Mouse (Mus musculus): Measurements from ENCODE around the gene Kif4. TPM values are rescaled to one million over a fixed set of nuclear protein-coding genes. Genes with fewer than 3 reads are reported as not detected.

Kif4 gene
- 21.8 TPM for polyA plus RNA-seq (2021)

- ChIA-PET POLR2A (no interaction called here), CTCF (no interaction called here)
- DNase-seq (ENCODE audit: low read depth, low spot score) (no peak), ATAC-seq (no peak)
- TF ChIP-seq CTCF (IDR thresholded peaks at IDR 0.05), result no peak
- in situ Hi-C loops (cut with MboI; ENCODE audit: low pct_unique_long_range_greater_than_20kb), result loop anchor here (10.0 kb wide), 1 partner anchor 109 kb away; no protein-coding TSS in a partner anchor
- H3K27me3 ChIP-seq, result peaks cover 7% of the 10 kb centered on the region
Observed at GRCm38 (mm10) chrX:100625546-100625801, at the start of gene Kif4. Gene Kif4 (plus strand): TSS chrX:100625737.

- POLR2A ChIA-PET, result no interaction called here
- in situ Hi-C loops (cut with MboI; ENCODE audit: low pct_unique_long_range_greater_than_20kb), result no loop called here
- CTCF ChIA-PET, result interaction anchor here (1.1 kb wide), 1 partner anchor 8 kb away, joined by 3 read pairs; no protein-coding TSS in a partner anchor
Observed at GRCm38 (mm10) chrX:100594791-100595190, 30.7 kb upstream of the Kif4 start, which contains the start of gene P2ry4. Gene P2ry4 (minus strand): TSS chrX:100594869.

GRCm38 (mm10) chrX:100597439-100597838 is 28.1 kb upstream of the Kif4 start:
- H3K27me3 ChIP-seq, result peaks cover 46% of the 10 kb centered on the region
- peak; percentile 68 for TF ChIP-seq CTCF (IDR thresholded peaks at IDR 0.05)
- ATAC-seq, result peak; percentile 67
- ChIA-PET CTCF (interaction anchor here (0.8 kb wide), 1 partner anchor 10 kb away, joined by 3 read pairs; no protein-coding TSS in a partner anchor), POLR2A (no interaction called here)
- no peak for DNase-seq (ENCODE audit: low read depth, low spot score)
- in situ Hi-C loops (cut with MboI; ENCODE audit: low pct_unique_long_range_greater_than_20kb), result no loop called here

More at GRCm38 (mm10) chrX:100594791-100595190, 30.7 kb upstream of the Kif4 start, which contains the start of gene P2ry4:
- no peak for DNase-seq (ENCODE audit: low read depth, low spot score)
- TF ChIP-seq CTCF (IDR thresholded peaks at IDR 0.05), result no peak
- peaks cover 56% of the 10 kb centered on the region for H3K27me3 ChIP-seq
- ATAC-seq, result no peak

GRCm38 (mm10) chrX:100599755-100600154 is 25.8 kb upstream of the Kif4 start:
- CTCF ChIA-PET, result no interaction called here
- ATAC-seq, result no peak
- peaks cover 37% of the 10 kb centered on the region for H3K27me3 ChIP-seq
- no peak for TF ChIP-seq CTCF (IDR thresholded peaks at IDR 0.05)
- POLR2A ChIA-PET, result no interaction called here
- in situ Hi-C loops (cut with MboI; ENCODE audit: low pct_unique_long_range_greater_than_20kb), result no loop called here
- DNase-seq (ENCODE audit: low read depth, low spot score), result no peak

GRCm38 (mm10) chrX:100605314-100605713 is 20.2 kb upstream of the Kif4 start, which contains the start of gene Arr3:
Gene Arr3 (plus strand): TSS chrX:100605497.
- in situ Hi-C loops (cut with MboI; ENCODE audit: low pct_unique_long_range_greater_than_20kb), result no loop called here
- no peak for TF ChIP-seq CTCF (IDR thresholded peaks at IDR 0.05)
- DNase-seq (ENCODE audit: low read depth, low spot score) (no peak), ATAC-seq (no peak)
- POLR2A ChIA-PET, result no interaction called here
- CTCF ChIA-PET, result no interaction called here
- H3K27me3 ChIP-seq, result peaks cover 39% of the 10 kb centered on the region

- peaks cover 8% of the 10 kb centered on the region for H3K27me3 ChIP-seq
- POLR2A ChIA-PET, result no interaction called here
- in situ Hi-C loops (cut with MboI; ENCODE audit: low pct_unique_long_range_greater_than_20kb), result no loop called here
- ATAC-seq (no peak), DNase-seq (ENCODE audit: low read depth, low spot score) (no peak)
- CTCF ChIA-PET, result interaction anchor here (0.6 to 1.2 kb wide), 3 partner anchors 9 to 16 kb away, joined by 3 read pairs; no protein-coding TSS in a partner anchor
- TF ChIP-seq CTCF (IDR thresholded peaks at IDR 0.05), result no peak
Observed at GRCm38 (mm10) chrX:100618488-100618887, 7.0 kb upstream of the Kif4 start.

GRCm38 (mm10) chrX:100621366-100621765 is 4.2 kb upstream of the Kif4 start:
- in situ Hi-C loops (cut with MboI; ENCODE audit: low pct_unique_long_range_greater_than_20kb), result loop anchor here (10.0 kb wide), 1 partner anchor 113 kb away; no protein-coding TSS in a partner anchor
- ATAC-seq, result no peak
- ChIA-PET POLR2A (no interaction called here), CTCF (interaction anchor here (1.4 to 1.5 kb wide), 2 partner anchors 8 to 23 kb away, joined by 3 read pairs; no protein-coding TSS in a partner anchor)
- no peak for DNase-seq (ENCODE audit: low read depth, low spot score)
- peaks cover 12% of the 10 kb centered on the region for H3K27me3 ChIP-seq
- TF ChIP-seq CTCF (IDR thresholded peaks at IDR 0.05), result no peak

- CTCF ChIA-PET, result no interaction called here
- POLR2A ChIA-PET, result no interaction called here
- no peak for ATAC-seq
- no peak for TF ChIP-seq CTCF (IDR thresholded peaks at IDR 0.05)
- peaks cover 12% of the 10 kb centered on the region for H3K27me3 ChIP-seq
- no peak for DNase-seq (ENCODE audit: low read depth, low spot score)
- in situ Hi-C loops (cut with MboI; ENCODE audit: low pct_unique_long_range_greater_than_20kb), result loop anchor here (10.0 kb wide), 1 partner anchor 111 kb away; no protein-coding TSS in a partner anchor
Observed at GRCm38 (mm10) chrX:100624242-100624641, 1.3 kb upstream of the Kif4 start.

GRCm38 (mm10) chrX:100625146-100625545 is 391 bp upstream of the Kif4 start:
- peaks cover 7% of the 10 kb centered on the region for H3K27me3 ChIP-seq
- ATAC-seq (peak; percentile 37), DNase-seq (ENCODE audit: low read depth, low spot score) (no peak)
- in situ Hi-C loops (cut with MboI; ENCODE audit: low pct_unique_long_range_greater_than_20kb), result loop anchor here (10.0 kb wide), 1 partner anchor 110 kb away; no protein-coding TSS in a partner anchor
- CTCF ChIA-PET, result no interaction called here
- TF ChIP-seq CTCF (IDR thresholded peaks at IDR 0.05), result no peak
- POLR2A ChIA-PET, result no interaction called here

- in situ Hi-C loops (cut with MboI; ENCODE audit: low pct_unique_long_range_greater_than_20kb), result loop anchor here (10.0 kb wide), 1 partner anchor 109 kb away; no protein-coding TSS in a partner anchor
- POLR2A ChIA-PET, result interaction anchor here (0.6 kb wide), 1 partner anchor 1214 kb away, joined by 3 read pairs; no protein-coding TSS in a partner anchor
- TF ChIP-seq CTCF (IDR thresholded peaks at IDR 0.05), result no peak
- ATAC-seq (peak; percentile 89), DNase-seq (ENCODE audit: low read depth, low spot score) (peak; percentile 38)
- CTCF ChIA-PET, result no interaction called here
- peaks cover 7% of the 10 kb centered on the region for H3K27me3 ChIP-seq
Observed at GRCm38 (mm10) chrX:100625802-100626793, 561 bp downstream of the Kif4 start, which contains the start of gene Pdzd11. Gene Pdzd11 (minus strand): TSS chrX:100626568.

GRCm38 (mm10) chrX:100629076-100629475 is 3.5 kb downstream of the Kif4 start:
- DNase-seq (ENCODE audit: low read depth, low spot score) (no peak), ATAC-seq (no peak)
- in situ Hi-C loops (cut with MboI; ENCODE audit: low pct_unique_long_range_greater_than_20kb), result loop anchor here (10.0 kb wide), 1 partner anchor 106 kb away; no protein-coding TSS in a partner anchor
- no peak for TF ChIP-seq CTCF (IDR thresholded peaks at IDR 0.05)
- peaks cover 8% of the 10 kb centered on the region for H3K27me3 ChIP-seq
- ChIA-PET CTCF (no interaction called here), POLR2A (no interaction called here)

Measured in Patski (cell line).